Mouse (Mus musculus) gastrocnemius, postnatal 25 days (tissue): ENCODE results near the gene Vmn2r71. TPM values are rescaled to one million over a fixed set of nuclear protein-coding genes. Genes with fewer than 3 reads are reported as not detected.

Experiments
- DNase-seq: peaks from one replicate; pipeline ENCODE4 v3.0.0; 2022
- long read RNA-seq, 2 experiments: library from polyadenylated mRNA; stranded (forward); transcript quantifications; one replicate each; pipeline ENCODE4 v2.0.0; 2021
- total RNA-seq, 2 experiments: library from RNA; stranded (reverse); gene quantifications; 1 replicate in 1 of 2; 2 replicates in 1 of 2; pipeline ENCODE4 v1.2.3; 2021

The Vmn2r71 gene
- total RNA-seq = not detected
- long read RNA-seq, experiment 1 = 0 reads
- long read RNA-seq, experiment 2 = 0 reads

DNA sequence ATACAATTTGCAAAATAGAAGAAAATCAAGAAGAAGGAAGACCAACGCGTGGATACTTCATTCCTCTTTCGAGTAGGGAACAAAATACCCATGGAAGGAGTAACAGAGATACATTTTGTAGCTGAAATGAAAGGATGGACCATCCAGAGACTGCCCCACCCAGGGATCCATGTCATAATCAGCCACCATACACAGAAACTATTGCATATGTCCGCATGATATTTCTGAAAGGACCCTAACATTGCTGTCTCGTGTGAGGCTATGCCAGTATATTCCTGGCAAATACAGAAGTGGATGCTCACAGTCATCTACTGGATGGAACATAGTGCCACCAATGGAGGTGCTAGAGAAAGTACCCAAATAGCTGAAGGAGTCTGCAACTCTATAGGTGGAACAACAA is at the start of gene Vmn2r71:
TSS of gene Vmn2r71 (plus strand) at position 301 of the 400 bp plus-strand sequence.
- DNase-seq = no peak

DNA sequence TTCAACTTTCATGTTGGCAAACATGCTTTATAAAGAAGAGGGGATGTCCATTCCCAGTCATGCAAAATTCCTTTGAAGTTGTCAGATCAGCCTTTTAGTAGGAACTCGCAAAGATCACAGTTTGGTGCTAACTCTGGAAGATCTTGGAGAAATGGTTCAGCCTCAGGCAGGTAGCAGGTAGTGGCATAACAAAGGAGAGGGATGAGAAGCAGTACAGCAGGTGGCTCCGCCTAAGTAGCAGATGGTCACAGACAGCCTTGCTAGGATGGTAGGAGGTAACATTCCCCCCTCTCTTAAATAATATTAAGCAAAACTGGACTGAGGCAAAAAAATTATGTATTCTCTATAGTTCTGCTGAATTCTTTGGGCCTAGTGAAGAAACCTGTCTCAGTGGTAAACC is 20.8 kb upstream of the Vmn2r71 start:
- no peak for DNase-seq

DNA sequence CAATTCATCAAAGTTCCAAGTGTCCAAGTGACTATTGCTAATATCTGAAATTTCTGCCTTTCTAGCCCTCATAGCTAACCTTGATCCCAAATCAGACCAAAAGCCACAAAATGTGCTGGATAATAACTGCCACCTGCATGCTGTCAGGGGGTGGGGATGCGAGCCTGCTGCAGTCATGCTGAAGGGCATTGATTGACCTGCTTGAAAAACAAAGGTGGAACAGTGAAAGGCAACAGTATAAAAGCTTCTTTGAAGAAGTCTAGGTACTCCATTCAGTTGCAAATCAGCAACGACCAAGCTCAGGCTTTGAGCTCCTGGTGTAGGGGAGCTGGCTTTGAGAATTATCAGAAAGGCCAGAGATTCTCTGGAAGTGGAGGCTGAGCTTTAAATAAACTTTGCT is 19.8 kb upstream of the Vmn2r71 start:
- no peak for DNase-seq

DNA sequence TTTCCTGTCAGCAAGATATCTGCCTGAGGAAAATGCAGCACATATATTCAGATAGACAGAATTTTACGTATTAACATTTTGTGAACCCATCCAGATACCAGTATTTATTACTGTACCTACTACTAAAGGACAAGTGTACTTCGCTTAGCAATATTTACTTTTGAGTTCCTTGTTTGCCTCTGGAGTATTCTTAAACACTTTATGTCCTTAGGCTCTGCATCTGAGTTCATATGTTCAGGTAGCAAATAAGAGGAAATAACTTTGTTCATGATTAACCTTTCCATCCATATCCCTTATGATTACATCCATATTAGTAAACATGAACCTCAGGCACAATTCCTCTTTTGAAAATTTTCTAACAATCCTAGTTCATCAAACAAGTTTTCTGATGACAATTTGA is 6.2 kb downstream of the Vmn2r71 start, which contains the start of gene Vmn2r70:
TSS of gene Vmn2r70 (minus strand) at position 101 of the 400 bp plus-strand sequence.
- no peak for DNase-seq

Other genes starting within 250 kb of the Vmn2r71 start
- gene Vmn2r69, start 147.2 kb upstream of the Vmn2r71 start, total RNA-seq = not detected
- gene Vmn2r70, start 6.1 kb downstream of the Vmn2r71 start, total RNA-seq = not detected
- gene Vmn2r72, start 192.0 kb downstream of the Vmn2r71 start, total RNA-seq = not detected